Mouse (Mus musculus): Measurements from ENCODE around the gene Unc79.

GRCm38 (mm10) chr12:102930789-102931188 is 17.9 kb upstream of the Unc79 start:
- TF ChIP-seq POLR2A (IDR thresholded peaks at IDR 0.05; ENCODE audit: control insufficient read depth, low read depth, low read length) (no peak), CTCF (IDR thresholded peaks at IDR 0.05; ENCODE audit: control insufficient read depth, insufficient read depth, insufficient replicate concordance, low read depth, low read length) (no peak)
